Mouse (Mus musculus): Measurements from ENCODE around the gene Gm49396. TPM values are rescaled to one million over a fixed set of nuclear protein-coding genes. Genes with fewer than 3 reads are reported as not detected.

Gm49396 gene
- 9.2 and 9.3 TPM in 2 replicates for polyA plus RNA-seq (2015; fragmentation: Nextera tagmentation; extraction: Ambion mirVana)

DNA sequence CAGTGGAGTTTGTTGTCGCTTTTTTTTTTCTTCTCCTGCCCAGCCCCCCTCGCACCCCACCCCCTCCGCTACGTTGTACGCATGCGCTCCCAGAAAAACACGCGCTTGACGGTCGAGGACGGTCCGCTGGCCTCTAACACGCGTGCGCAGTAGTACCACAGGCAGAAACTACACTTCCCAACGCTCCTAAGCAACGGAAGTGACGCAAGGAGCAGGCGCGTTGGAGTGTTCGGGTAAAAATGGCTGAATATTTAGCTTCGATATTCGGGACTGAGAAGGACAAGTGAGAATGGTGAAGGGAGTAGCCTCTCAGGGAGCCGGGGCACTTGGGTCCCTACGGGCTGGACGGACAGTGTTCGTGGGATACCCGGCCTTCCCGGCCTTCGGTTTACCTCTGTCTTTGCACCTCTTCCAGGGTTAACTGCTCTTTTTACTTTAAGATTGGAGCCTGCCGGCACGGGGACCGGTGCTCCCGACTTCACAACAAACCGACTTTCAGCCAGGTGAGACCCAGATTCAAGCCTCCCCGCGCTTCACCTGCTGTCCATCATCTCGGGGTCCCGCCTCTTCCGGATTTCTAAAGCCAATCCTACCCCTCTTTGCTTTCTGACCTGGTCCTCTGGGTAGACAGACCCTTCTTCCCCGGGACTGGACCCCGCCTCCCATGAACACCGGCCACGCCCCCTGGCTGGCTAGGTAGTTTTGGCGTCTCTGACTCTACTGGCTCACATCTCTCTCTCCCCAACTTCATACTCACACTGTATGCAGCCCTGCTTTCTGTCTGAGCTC lies at the start of gene Gm49396, which contains the start of the genes U2af1l4 and Psenen:
Gene Gm49396, plus strand, starts transcription at position 228 of the 789 bp plus-strand sequence.
Gene U2af1l4, plus strand, starts transcription at position 185 of the 789 bp plus-strand sequence.
Gene Psenen, minus strand, starts transcription at position 511 of the 789 bp plus-strand sequence.
- Histone ChIP-seq H3K9me3 (ENCODE audit: control insufficient read depth, low read length) (no peaks in the 10 kb centered on the region), H3K4me2 (ENCODE audit: low read depth, low read length) (peak within 1 kb of the TSS; percentile 65), H3K4me3 (ENCODE audit: low read length) (peak within 1 kb of the TSS; percentile 85), H3K9ac (ENCODE audit: low read depth, low read length) (peak within 1 kb of the TSS; percentile 88), H3K4me1 (ENCODE audit: control insufficient read depth, insufficient read depth, low read length) (peaks cover 18% of the 10 kb centered on the region), H3K27me3 (replicated peaks; ENCODE audit: control insufficient read depth, insufficient read depth, low read length) (no peaks in the 10 kb centered on the region), H3K27ac (ENCODE audit: low read length) (peak within 1 kb of the TSS; percentile 98), H3K36me3 (ENCODE audit: control insufficient read depth, insufficient read depth, low read length) (peaks cover 8% of the 10 kb centered on the region; the same call in 1 of the 2 replicates)
- WGBS = 0% methylated on average over 45 of the region's 45 CpGs
- peak; percentile 88 for ATAC-seq

DNA sequence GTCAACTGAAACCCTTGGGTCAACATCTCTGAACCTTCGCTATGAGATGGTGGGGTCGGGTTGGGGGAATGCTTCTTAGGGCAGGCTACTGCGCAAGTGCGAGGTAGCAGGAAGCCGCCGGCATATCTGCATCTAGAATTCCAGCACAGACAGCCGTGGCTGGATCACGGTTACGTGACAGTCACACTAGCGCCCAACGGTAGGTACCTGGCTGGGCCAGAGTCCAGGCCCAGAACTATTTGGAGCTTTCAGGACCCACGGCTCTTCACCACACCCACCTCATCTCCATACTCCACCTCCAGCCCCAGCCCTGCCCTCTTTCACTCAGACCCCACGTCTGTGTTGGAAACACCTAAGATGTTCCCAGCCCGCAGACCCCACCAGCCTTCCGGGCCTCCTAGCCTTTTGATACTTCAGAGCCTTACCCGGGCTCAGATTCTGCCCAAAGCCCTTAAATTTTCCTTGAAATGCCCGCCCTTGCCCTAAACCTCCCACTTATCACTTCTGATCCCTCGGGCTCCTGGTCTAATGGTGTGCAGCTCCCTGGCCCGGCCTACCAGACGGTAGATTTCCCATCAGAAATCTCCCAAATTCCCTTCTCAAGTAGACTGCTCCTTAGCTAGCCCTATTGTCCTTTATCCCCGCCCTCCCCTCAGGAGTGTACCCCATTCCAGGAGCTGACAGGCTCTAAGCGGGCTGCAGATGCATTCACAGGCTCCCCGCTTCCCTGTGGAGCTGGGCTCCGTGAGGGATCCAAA lies 48.0 kb upstream of the Gm49396 start:
- H3K4me1 ChIP-seq (ENCODE audit: control insufficient read depth, insufficient read depth, low read length) = no peaks in the 10 kb centered on the region
- no peak for ATAC-seq
- no peak overlapping the region for H3K4me3 ChIP-seq (ENCODE audit: low read length)
- no peaks in the 10 kb centered on the region for H3K9me3 ChIP-seq (ENCODE audit: control insufficient read depth, low read length)
- H3K9ac ChIP-seq (ENCODE audit: low read depth, low read length) = no peak overlapping the region
- H3K4me2 ChIP-seq (ENCODE audit: low read depth, low read length) = no peak overlapping the region
- no peaks in the 10 kb centered on the region for H3K27me3 ChIP-seq (replicated peaks; ENCODE audit: control insufficient read depth, insufficient read depth, low read length)
- H3K27ac ChIP-seq (ENCODE audit: low read length) = no peak overlapping the region
- H3K36me3 ChIP-seq (ENCODE audit: control insufficient read depth, insufficient read depth, low read length) = no peaks in the 10 kb centered on the region
- 54% methylated on average over 24 of the region's 24 CpGs for WGBS

DNA sequence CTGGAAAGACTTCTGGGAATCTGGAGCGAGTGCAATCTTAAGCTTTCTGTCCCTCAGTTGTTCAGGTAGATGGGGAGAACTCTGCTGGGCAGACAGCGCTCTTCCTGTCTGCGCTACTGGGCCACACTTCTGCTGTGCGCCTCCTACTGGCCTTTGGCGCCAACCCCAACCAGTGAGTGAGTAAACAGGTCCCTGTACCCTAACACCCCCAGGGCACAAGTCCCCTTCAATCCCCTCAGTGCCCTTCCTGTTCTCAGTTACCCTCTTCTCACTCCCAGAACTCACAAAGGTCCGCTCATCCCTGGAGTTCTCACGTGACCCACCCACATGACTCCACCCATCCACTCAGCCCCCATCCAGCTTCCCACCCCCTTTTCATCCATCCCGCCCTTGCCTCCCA lies 44.8 kb upstream of the Gm49396 start:
- no peak overlapping the region for H3K4me3 ChIP-seq (ENCODE audit: low read length)

DNA sequence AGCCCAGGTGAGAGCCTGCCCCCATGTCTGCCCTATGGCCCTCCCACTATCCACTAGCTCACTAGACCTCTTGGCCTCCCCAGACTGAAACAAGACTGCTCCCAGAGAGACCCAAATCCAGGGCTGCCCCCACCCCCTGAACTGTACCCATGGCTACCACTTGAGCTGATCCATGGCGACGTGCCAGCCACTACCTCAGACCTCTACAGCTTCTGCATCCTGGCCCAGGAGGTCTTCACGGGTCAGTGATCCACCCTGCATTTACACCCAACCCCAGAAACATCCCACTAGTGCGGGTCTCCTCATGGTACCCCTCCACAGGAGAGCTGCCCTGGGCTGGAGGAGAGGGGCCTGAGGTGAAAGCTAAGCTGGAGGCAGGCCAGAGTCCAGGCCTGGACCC lies 42.7 kb upstream of the Gm49396 start:
- Histone ChIP-seq H3K9me3 (ENCODE audit: control insufficient read depth, low read length) (no peaks in the 10 kb centered on the region), H3K27ac (ENCODE audit: low read length) (no peak overlapping the region), H3K4me1 (ENCODE audit: control insufficient read depth, insufficient read depth, low read length) (no peaks in the 10 kb centered on the region), H3K4me2 (ENCODE audit: low read depth, low read length) (no peak overlapping the region), H3K27me3 (replicated peaks; ENCODE audit: control insufficient read depth, insufficient read depth, low read length) (no peaks in the 10 kb centered on the region), H3K9ac (ENCODE audit: low read depth, low read length) (no peak overlapping the region), H3K36me3 (ENCODE audit: control insufficient read depth, insufficient read depth, low read length) (peaks cover 4% of the 10 kb centered on the region; the same call in 1 of the 2 replicates), H3K4me3 (ENCODE audit: low read length) (no peak overlapping the region)
- WGBS = 87% methylated on average over 4 of the region's 4 CpGs
- no peak for ATAC-seq

More for the DNA sequence above, 44.8 kb upstream of the Gm49396 start:
- no peaks in the 10 kb centered on the region for H3K4me1 ChIP-seq (ENCODE audit: control insufficient read depth, insufficient read depth, low read length)
- WGBS = 46% methylated on average over 8 of the region's 8 CpGs
- no peak overlapping the region for H3K9ac ChIP-seq (ENCODE audit: low read depth, low read length)
- no peaks in the 10 kb centered on the region for H3K27me3 ChIP-seq (replicated peaks; ENCODE audit: control insufficient read depth, insufficient read depth, low read length)
- no peak for ATAC-seq
- H3K4me2 ChIP-seq (ENCODE audit: low read depth, low read length) = no peak overlapping the region
- no peaks in the 10 kb centered on the region for H3K9me3 ChIP-seq (ENCODE audit: control insufficient read depth, low read length)
- H3K36me3 ChIP-seq (ENCODE audit: control insufficient read depth, insufficient read depth, low read length) = no peaks in the 10 kb centered on the region
- H3K27ac ChIP-seq (ENCODE audit: low read length) = no peak overlapping the region

DNA sequence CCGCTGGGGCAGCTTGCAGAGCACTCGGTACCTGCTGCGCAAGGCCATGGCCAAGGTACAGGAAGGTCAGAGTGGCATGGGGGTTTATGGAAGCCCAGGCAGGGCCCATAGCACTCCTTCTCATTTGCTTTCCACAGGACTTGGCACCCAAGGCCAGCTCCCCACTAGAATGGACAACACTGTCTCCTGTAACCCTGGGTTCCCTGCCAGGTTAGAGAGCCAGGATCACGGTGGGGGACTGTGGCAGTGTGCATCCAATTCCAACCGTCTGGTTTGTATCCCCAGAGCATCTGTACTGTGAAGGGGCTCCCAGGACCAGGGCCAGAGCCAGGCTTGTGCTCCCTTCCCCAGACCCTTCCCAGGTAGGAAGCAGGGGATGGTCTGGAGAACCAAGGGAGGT lies 42.3 kb upstream of the Gm49396 start:
- no peak overlapping the region for H3K4me3 ChIP-seq (ENCODE audit: low read length)
- H3K4me2 ChIP-seq (ENCODE audit: low read depth, low read length) = no peak overlapping the region
- no peak overlapping the region for H3K27ac ChIP-seq (ENCODE audit: low read length)
- H3K9ac ChIP-seq (ENCODE audit: low read depth, low read length) = no peak overlapping the region
- H3K9me3 ChIP-seq (ENCODE audit: control insufficient read depth, low read length) = no peaks in the 10 kb centered on the region
- 68% methylated on average over 5 of the region's 5 CpGs for WGBS
- H3K36me3 ChIP-seq (ENCODE audit: control insufficient read depth, insufficient read depth, low read length) = peaks cover 6% of the 10 kb centered on the region
- ATAC-seq = no peak
- H3K27me3 ChIP-seq (replicated peaks; ENCODE audit: control insufficient read depth, insufficient read depth, low read length) = no peaks in the 10 kb centered on the region
- peaks cover 2% of the 10 kb centered on the region; the same call in 1 of the 2 replicates for H3K4me1 ChIP-seq (ENCODE audit: control insufficient read depth, insufficient read depth, low read length)

DNA sequence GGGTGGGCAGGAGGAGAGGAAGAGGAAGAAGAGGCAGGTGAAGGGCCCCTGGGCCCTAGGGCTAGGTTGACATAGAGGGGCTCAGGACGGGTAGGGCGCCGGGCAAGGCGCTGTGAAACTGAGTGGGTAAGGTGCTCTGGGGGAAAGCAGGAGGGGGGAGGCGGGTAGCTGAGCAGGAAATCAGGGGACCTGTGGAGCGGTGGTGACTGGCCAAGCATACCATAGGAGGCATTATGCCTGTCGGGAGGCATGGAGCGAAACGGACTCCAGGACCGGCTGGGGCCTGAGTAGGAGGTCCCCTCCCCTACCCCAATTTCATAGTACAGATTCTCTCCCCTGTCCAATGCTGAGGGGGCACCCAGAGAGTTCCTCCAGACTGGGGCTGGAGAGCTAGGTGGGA lies 40.3 kb upstream of the Gm49396 start:
- Histone ChIP-seq H3K9me3 (ENCODE audit: control insufficient read depth, low read length) (no peaks in the 10 kb centered on the region), H3K4me1 (ENCODE audit: control insufficient read depth, insufficient read depth, low read length) (peaks cover 9% of the 10 kb centered on the region), H3K4me2 (ENCODE audit: low read depth, low read length) (no peak overlapping the region), H3K27me3 (replicated peaks; ENCODE audit: control insufficient read depth, insufficient read depth, low read length) (no peaks in the 10 kb centered on the region), H3K9ac (ENCODE audit: low read depth, low read length) (no peak overlapping the region), H3K36me3 (ENCODE audit: control insufficient read depth, insufficient read depth, low read length) (peaks cover 13% of the 10 kb centered on the region), H3K4me3 (ENCODE audit: low read length) (no peak overlapping the region), H3K27ac (ENCODE audit: low read length) (no peak overlapping the region)
- ATAC-seq = no peak
- WGBS = 80% methylated on average over 10 of the region's 10 CpGs

DNA sequence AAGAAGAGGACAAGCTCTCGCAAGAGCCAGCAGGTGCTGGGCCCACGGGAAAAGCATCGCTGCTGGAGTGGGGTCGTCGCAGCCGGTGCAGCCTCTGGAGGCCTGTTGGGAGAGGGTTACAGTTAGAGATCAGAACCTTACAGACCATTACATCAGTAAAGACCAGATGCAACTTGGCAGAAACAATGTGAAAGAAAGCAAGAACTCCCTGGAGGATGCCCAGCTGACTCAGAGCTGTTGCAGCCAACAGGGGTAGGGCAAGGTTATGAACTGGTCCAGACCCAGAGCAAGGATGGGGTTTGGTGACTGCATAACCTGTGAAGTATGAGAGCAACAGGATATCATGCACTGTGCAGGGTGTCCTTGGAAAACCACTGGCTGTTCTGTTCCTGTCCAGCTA lies 38.7 kb upstream of the Gm49396 start:
- no peak for ATAC-seq
- H3K9ac ChIP-seq (ENCODE audit: low read depth, low read length) = no peak overlapping the region
- H3K9me3 ChIP-seq (ENCODE audit: control insufficient read depth, low read length) = no peaks in the 10 kb centered on the region
- 87% methylated on average over 6 of the region's 6 CpGs for WGBS
- no peak overlapping the region for H3K4me3 ChIP-seq (ENCODE audit: low read length)
- no peak overlapping the region for H3K4me2 ChIP-seq (ENCODE audit: low read depth, low read length)
- H3K36me3 ChIP-seq (ENCODE audit: control insufficient read depth, insufficient read depth, low read length) = peaks cover 19% of the 10 kb centered on the region
- H3K27me3 ChIP-seq (replicated peaks; ENCODE audit: control insufficient read depth, insufficient read depth, low read length) = no peaks in the 10 kb centered on the region
- no peak overlapping the region for H3K27ac ChIP-seq (ENCODE audit: low read length)
- peaks cover 9% of the 10 kb centered on the region for H3K4me1 ChIP-seq (ENCODE audit: control insufficient read depth, insufficient read depth, low read length)

DNA sequence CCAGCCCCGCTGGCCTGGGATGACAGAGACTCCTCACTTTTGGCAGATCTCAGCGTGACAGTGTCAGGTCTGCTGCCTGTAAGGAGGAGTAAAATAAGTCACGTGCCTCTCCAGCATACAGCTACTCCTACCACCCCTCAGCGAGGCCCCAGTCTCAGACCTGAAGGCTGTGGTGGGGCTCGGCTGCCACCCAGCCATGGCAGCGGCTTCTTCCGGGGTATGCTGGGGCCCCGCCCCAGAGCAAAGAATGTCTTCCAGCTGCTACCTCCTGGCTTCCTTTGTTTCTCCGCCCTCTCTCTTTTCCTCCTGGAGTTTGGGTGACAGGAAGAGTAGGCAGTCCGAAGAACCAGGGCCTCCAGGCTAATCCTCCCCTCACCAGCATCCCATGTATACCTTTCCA lies 37.2 kb upstream of the Gm49396 start:
- Histone ChIP-seq H3K36me3 (ENCODE audit: control insufficient read depth, insufficient read depth, low read length) (peaks cover 23% of the 10 kb centered on the region), H3K27me3 (replicated peaks; ENCODE audit: control insufficient read depth, insufficient read depth, low read length) (no peaks in the 10 kb centered on the region), H3K4me2 (ENCODE audit: low read depth, low read length) (peak overlapping the region; percentile 13), H3K4me1 (ENCODE audit: control insufficient read depth, insufficient read depth, low read length) (peaks cover 9% of the 10 kb centered on the region), H3K9ac (ENCODE audit: low read depth, low read length) (peak overlapping the region; percentile 57), H3K27ac (ENCODE audit: low read length) (peak overlapping the region; percentile 23; the same call in 1 of the 2 replicates), H3K4me3 (ENCODE audit: low read length) (no peak overlapping the region), H3K9me3 (ENCODE audit: control insufficient read depth, low read length) (no peaks in the 10 kb centered on the region)
- ATAC-seq = peak; percentile 63
- WGBS = 23% methylated on average over 10 of the region's 10 CpGs

DNA sequence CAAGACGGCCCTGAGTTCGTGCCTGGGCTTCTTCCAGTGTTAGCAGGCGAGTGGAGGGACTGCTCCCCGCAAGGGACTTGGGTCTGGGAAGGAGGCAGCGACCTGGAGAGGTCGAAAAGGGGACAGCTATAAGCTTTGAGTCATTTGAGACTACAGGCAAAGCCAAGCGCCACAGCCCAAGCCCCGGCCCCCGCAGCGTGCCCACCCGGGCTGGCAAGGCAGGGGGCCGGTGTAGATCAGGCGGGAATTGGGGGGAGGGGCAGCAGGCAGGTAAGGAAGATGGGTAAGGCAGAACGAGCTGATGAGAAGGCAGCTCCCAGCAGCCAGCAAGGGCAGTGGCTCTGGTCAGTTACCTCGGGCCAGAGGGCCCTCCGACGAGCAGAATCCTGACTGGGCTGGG lies 36.7 kb upstream of the Gm49396 start:
- Histone ChIP-seq H3K36me3 (ENCODE audit: control insufficient read depth, insufficient read depth, low read length) (peaks cover 23% of the 10 kb centered on the region), H3K9me3 (ENCODE audit: control insufficient read depth, low read length) (no peaks in the 10 kb centered on the region), H3K27me3 (replicated peaks; ENCODE audit: control insufficient read depth, insufficient read depth, low read length) (no peaks in the 10 kb centered on the region), H3K4me2 (ENCODE audit: low read depth, low read length) (peak overlapping the region; percentile 13), H3K27ac (ENCODE audit: low read length) (peak overlapping the region; percentile 23; the same call in 1 of the 2 replicates), H3K9ac (ENCODE audit: low read depth, low read length) (peak overlapping the region; percentile 57), H3K4me1 (ENCODE audit: control insufficient read depth, insufficient read depth, low read length) (peaks cover 9% of the 10 kb centered on the region), H3K4me3 (ENCODE audit: low read length) (no peak overlapping the region)
- 33% methylated on average over 17 of the region's 17 CpGs for WGBS
- peak; percentile 6 for ATAC-seq

Data from intestine, embryonic 16.5 days (tissue).